Mouse (Mus musculus) megakaryocyte, embryonic 14.5 days (primary cell): ENCODE results near the gene Fblim1.

ENCODE experiments used
- FLI1 ChIP-seq: IDR thresholded peaks from 2 replicates; pipeline ENCODE4 v1.6.1; 2012; ENCODE audit warnings: low read length, inconsistent platforms, mixed read lengths
- GATA1 ChIP-seq: IDR thresholded peaks from 3 replicates; pipeline ENCODE4 v1.6.1; 2012; ENCODE audit warnings: mixed read lengths, low read length, inconsistent platforms, borderline replicate concordance

DNA sequence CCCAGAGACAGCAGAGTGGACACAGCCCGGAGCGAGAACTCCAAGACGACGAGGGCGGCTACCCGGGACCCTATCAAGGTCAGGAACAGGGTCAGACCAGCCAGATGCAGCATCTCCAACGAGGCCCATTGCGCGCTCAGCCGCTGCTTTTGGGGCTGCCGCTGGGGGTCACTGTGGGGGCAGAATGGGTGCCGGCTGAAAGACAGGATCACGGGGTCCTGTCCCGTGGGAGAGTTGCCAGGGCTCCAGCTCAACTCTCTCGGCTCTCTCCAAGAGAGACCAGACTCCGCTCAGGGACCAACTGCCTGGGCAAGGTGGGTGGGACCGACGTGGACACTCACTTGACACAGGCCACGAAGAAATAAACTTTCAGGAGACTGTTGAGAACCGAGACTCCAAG is 11.4 kb upstream of the Fblim1 start:
- TF ChIP-seq GATA1 (no peak), FLI1 (no peak)
